Mouse (Mus musculus): ENCODE results near the gene Nfe2.
A peak's percentile ranks its signal among the peaks of the same experiment; 100 is the strongest.

Gene Nfe2

GRCm38 (mm10) chr15:103214971-103215907 is 43.0 kb downstream of the Nfe2 start:
- peak; percentile 90 for DNase-seq (ENCODE audit: low spot score)

GRCm38 (mm10) chr15:103214149-103214548 is 44.1 kb downstream of the Nfe2 start:
- no peak for DNase-seq (ENCODE audit: low spot score)

GRCm38 (mm10) chr15:103205156-103205555 is 53.0 kb downstream of the Nfe2 start:
- DNase-seq (ENCODE audit: low spot score), result no peak

- no peak for DNase-seq (ENCODE audit: low spot score)
Measured at GRCm38 (mm10) chr15:103202088-103202793, 56.0 kb downstream of the Nfe2 start.
